Mouse (Mus musculus): ENCODE measurements around the gene Kcne4. TPM values are rescaled to one million over a fixed set of nuclear protein-coding genes. Genes with fewer than 3 reads are reported as not detected.
"Not testable (repeated sequence)": the region's sequence is repeated elsewhere in the genome, so short reads cannot be mapped to it uniquely, and the experiment has no call there.

Gene Kcne4
- polyA plus RNA-seq (2015; fragmentation: Nextera tagmentation; extraction: Ambion mirVana), result 16.8 and 19.3 TPM in 2 replicates

GRCm38 (mm10) chr1:78816639-78817038, at the start of gene Kcne4:
Gene Kcne4 (plus strand): TSS chr1:78816758.
- Histone ChIP-seq H3K9ac (no peak within 1 kb of the TSS), H3K36me3 (no peaks in the 10 kb centered on the region), H3K4me2 (peak within 1 kb of the TSS; percentile 45), H3K4me1 (peaks cover 64% of the 10 kb centered on the region), H3K9me3 (no peaks in the 10 kb centered on the region), H3K27ac (no peak within 1 kb of the TSS), H3K27me3 (no peaks in the 10 kb centered on the region), H3K4me3 (peak within 1 kb of the TSS; percentile 18)
- WGBS, result 35% methylated on average over 10 of the region's 10 CpGs
- ATAC-seq (ENCODE audit: insufficient number of reproducible peaks, insufficient read depth, low FRiP score, low TSS enrichment, low read depth), result no peak

- WGBS, result 41% methylated on average over 5 of the region's 5 CpGs
- Histone ChIP-seq H3K27ac (no peak overlapping the region), H3K4me3 (no peak overlapping the region), H3K4me1 (no peaks in the 10 kb centered on the region), H3K4me2 (no peak overlapping the region), H3K9me3 (no peaks in the 10 kb centered on the region), H3K9ac (no peak overlapping the region), H3K36me3 (no peaks in the 10 kb centered on the region), H3K27me3 (no peaks in the 10 kb centered on the region)
- no peak for ATAC-seq (ENCODE audit: insufficient number of reproducible peaks, insufficient read depth, low FRiP score, low TSS enrichment, low read depth)
Measured at GRCm38 (mm10) chr1:78781899-78782298, 34.7 kb upstream of the Kcne4 start.

DNA sequence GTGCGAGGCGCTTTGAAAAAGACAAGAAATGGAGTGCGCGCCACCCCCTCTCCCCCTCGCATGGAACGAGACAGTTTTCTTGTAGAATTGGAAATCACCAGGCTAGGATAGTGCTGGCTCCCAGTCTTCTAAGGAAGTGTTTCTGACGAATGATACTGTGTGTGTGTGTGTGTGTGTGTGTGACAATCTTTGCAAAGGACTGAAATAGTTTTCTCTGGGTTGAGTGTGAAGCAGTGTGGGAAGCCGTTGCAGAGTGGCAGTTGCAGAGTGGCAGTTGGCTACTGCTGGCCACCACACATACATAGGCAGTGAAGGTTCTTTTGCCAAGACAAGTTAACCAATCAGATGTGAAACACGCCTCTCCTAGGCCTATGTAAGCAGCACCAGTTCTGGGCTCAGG, 31.6 kb upstream of the Kcne4 start:
- H3K27ac ChIP-seq; H3K9me3 ChIP-seq; H3K4me2 ChIP-seq; ATAC-seq (ENCODE audit: insufficient number of reproducible peaks, insufficient read depth, low FRiP score, low TSS enrichment, low read depth); H3K4me3 ChIP-seq; H3K9ac ChIP-seq; H3K4me1 ChIP-seq; H3K27me3 ChIP-seq; H3K36me3 ChIP-seq: not testable (repeated sequence)
- WGBS, result 89% methylated on average over 9 of the region's 9 CpGs

GRCm38 (mm10) chr1:78789744-78790143, 26.8 kb upstream of the Kcne4 start:
- no peak overlapping the region for H3K4me2 ChIP-seq
- H3K4me1 ChIP-seq, result no peaks in the 10 kb centered on the region
- 53% methylated on average over 1 of the region's 1 CpGs for WGBS
- H3K9ac ChIP-seq, result no peak overlapping the region
- no peak for ATAC-seq (ENCODE audit: insufficient number of reproducible peaks, insufficient read depth, low FRiP score, low TSS enrichment, low read depth)
- H3K27ac ChIP-seq, result no peak overlapping the region
- no peaks in the 10 kb centered on the region for H3K27me3 ChIP-seq
- no peaks in the 10 kb centered on the region for H3K9me3 ChIP-seq
- no peak overlapping the region for H3K4me3 ChIP-seq
- H3K36me3 ChIP-seq, result no peaks in the 10 kb centered on the region

- H3K9me3 ChIP-seq, result no peaks in the 10 kb centered on the region
- H3K27me3 ChIP-seq, result no peaks in the 10 kb centered on the region
- H3K4me2 ChIP-seq, result no peak overlapping the region
- no peak overlapping the region for H3K27ac ChIP-seq
- H3K36me3 ChIP-seq, result no peaks in the 10 kb centered on the region
- no peak overlapping the region for H3K4me3 ChIP-seq
- ATAC-seq (ENCODE audit: insufficient number of reproducible peaks, insufficient read depth, low FRiP score, low TSS enrichment, low read depth), result no peak
- no peak overlapping the region for H3K9ac ChIP-seq
- H3K4me1 ChIP-seq, result 0 out of 2 replicates have a peak, but pooled peaks cover 6% of the 10 kb centered on the region
Measured at GRCm38 (mm10) chr1:78807428-78807827, 9.1 kb upstream of the Kcne4 start.

DNA sequence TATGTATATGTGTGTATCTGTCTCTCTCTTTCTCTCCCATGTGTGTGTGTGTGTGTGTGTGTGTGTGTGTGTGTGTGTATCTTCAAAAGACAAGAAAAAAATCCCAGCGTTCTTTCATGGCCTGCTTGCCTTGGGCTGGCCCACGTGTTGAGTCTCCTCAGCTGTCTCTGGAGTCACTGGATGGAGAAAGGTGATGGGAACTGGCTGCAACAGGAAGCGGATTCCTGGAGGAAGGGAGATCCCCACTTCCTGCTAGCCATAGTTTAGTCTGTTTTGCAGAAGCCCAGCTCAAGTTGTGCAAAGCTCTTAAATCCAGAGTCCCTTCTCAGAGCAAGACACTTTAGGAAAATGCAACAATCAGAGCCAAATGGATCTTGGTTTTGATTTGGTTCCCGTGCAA, 6.7 kb upstream of the Kcne4 start:
- peaks cover 13% of the 10 kb centered on the region for H3K4me1 ChIP-seq
- H3K9me3 ChIP-seq, result no peaks in the 10 kb centered on the region
- no peak overlapping the region for H3K4me2 ChIP-seq
- no peak for ATAC-seq (ENCODE audit: insufficient number of reproducible peaks, insufficient read depth, low FRiP score, low TSS enrichment, low read depth)
- no peak overlapping the region for H3K4me3 ChIP-seq
- no peak overlapping the region for H3K9ac ChIP-seq
- H3K27ac ChIP-seq, result no peak overlapping the region
- no peaks in the 10 kb centered on the region for H3K36me3 ChIP-seq
- H3K27me3 ChIP-seq, result no peaks in the 10 kb centered on the region
- WGBS, result 66% methylated on average over 4 of the region's 4 CpGs

DNA sequence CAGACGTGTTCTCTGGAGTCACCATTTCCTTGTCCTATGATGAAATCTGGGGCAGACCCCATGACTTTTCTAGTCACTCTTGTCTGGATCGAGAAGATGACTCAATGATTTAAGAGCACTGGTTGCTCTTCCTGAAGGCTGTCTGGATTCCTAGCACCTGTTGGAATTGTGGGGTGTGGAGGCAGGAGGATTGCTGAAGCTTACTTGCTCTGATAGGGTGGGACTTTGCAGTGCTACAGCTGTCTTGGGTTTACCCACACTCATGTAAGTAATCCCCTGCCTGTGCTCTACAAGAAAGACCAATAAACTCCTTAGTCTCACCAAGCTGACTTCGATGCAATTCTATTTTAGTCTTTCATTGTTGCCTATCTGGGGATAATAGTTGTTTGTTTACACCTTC, 5.7 kb upstream of the Kcne4 start:
- Histone ChIP-seq H3K27ac (no peak overlapping the region), H3K4me1 (peaks cover 17% of the 10 kb centered on the region), H3K9ac (no peak overlapping the region), H3K27me3 (no peaks in the 10 kb centered on the region), H3K4me2 (no peak overlapping the region), H3K36me3 (no peaks in the 10 kb centered on the region), H3K4me3 (no peak overlapping the region), H3K9me3 (no peaks in the 10 kb centered on the region)
- 92% methylated on average over 3 of the region's 3 CpGs for WGBS
- ATAC-seq (ENCODE audit: insufficient number of reproducible peaks, insufficient read depth, low FRiP score, low TSS enrichment, low read depth), result no peak

DNA sequence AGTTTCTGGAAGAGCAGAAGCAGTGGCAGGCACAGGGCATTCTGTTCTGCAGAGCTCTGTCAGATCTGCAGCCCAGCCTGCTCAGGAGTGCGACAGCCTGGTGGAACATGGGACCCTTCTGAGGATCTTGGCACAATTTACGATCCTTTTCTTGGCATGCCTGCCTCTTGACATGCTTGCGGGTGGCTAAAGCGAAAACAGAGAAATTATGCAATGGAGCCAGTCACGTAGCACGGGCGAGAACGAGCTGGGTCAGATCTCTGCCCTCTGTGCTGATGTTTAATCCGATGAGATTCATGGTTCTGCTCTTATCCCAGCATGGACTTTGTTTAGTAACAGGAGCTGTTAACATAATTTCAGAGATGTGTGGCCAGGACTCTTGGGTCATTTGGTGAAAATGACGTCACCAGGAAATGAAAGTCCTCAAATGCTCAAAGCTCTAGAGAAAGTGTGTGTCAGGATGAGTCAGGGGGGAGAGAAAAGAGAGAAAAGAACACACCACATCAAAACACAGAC, 4.5 kb upstream of the Kcne4 start:
- Histone ChIP-seq H3K27me3 (no peaks in the 10 kb centered on the region), H3K4me1 (peaks cover 23% of the 10 kb centered on the region), H3K36me3 (no peaks in the 10 kb centered on the region), H3K4me3 (no peak overlapping the region), H3K9ac (no peak overlapping the region), H3K4me2 (no peak overlapping the region), H3K27ac (peak overlapping the region; percentile 16; the same call in 1 of the 2 replicates), H3K9me3 (no peaks in the 10 kb centered on the region)
- WGBS, result 71% methylated on average over 10 of the region's 10 CpGs
- no peak for ATAC-seq (ENCODE audit: insufficient number of reproducible peaks, insufficient read depth, low FRiP score, low TSS enrichment, low read depth)

GRCm38 (mm10) chr1:78817756-78818155, 1.2 kb downstream of the Kcne4 start:
- Histone ChIP-seq H3K27ac (no peak overlapping the region), H3K27me3 (no peaks in the 10 kb centered on the region), H3K4me3 (peak overlapping the region; percentile 18), H3K9ac (no peak overlapping the region), H3K36me3 (no peaks in the 10 kb centered on the region), H3K4me1 (peaks cover 65% of the 10 kb centered on the region), H3K4me2 (peak overlapping the region; percentile 45), H3K9me3 (no peaks in the 10 kb centered on the region)
- ATAC-seq (ENCODE audit: insufficient number of reproducible peaks, insufficient read depth, low FRiP score, low TSS enrichment, low read depth), result no peak
- WGBS, result 90% methylated on average over 16 of the region's 16 CpGs

DNA sequence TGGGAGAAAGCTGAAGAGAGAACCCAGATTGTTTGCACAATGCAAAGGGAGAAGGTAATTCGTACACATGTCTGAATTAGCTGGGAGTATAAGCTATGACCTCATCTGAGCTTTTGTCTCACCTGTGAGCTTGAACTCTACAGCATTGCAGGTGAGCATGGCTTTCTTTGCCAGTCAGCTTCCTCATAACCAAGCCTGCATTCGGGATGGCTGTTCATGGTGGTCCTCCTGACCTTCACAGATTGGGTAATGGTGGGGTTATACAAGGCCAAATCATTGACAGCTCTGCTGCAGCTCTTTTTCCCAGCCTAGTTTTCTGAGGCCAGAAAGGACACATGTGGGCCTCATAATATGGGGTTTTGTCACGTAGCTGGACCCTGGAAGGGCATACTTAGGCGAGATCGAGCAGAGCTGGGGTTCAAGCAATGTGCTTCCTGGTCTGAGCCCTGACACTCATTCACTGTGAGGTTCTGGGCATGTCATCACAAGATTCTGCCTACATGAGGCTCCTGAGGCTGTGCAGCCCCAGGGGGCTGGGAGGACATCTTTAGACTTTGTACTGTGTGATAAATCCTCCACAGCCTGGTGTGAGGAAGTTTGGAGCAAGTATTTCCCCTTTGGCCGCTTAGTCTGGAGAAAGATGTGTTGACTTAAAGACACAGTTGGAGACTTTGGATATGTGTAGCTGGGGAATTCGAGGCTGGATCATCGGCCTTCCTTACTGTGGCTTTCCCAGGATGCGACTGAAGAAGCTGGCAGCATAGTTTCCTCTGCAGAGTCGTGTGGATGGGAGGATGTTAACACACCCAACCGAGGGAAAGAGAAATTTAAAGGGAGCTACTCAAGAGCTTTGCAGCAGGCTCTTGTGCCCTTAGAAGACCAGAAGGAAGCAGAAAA, 2.3 kb downstream of the Kcne4 start:
- Histone ChIP-seq H3K4me1 (peaks cover 65% of the 10 kb centered on the region), H3K36me3 (no peaks in the 10 kb centered on the region), H3K4me3 (0 out of 2 replicates have a peak overlapping the region, but pooled peaks have one; percentile 5), H3K27me3 (no peaks in the 10 kb centered on the region), H3K9ac (peak overlapping the region; percentile 51; the same call in 1 of the 2 replicates), H3K9me3 (no peaks in the 10 kb centered on the region), H3K27ac (peak overlapping the region; percentile 73), H3K4me2 (peak overlapping the region; percentile 45)
- WGBS, result 49% methylated on average over 11 of the region's 11 CpGs
- no peak for ATAC-seq (ENCODE audit: insufficient number of reproducible peaks, insufficient read depth, low FRiP score, low TSS enrichment, low read depth)

DNA sequence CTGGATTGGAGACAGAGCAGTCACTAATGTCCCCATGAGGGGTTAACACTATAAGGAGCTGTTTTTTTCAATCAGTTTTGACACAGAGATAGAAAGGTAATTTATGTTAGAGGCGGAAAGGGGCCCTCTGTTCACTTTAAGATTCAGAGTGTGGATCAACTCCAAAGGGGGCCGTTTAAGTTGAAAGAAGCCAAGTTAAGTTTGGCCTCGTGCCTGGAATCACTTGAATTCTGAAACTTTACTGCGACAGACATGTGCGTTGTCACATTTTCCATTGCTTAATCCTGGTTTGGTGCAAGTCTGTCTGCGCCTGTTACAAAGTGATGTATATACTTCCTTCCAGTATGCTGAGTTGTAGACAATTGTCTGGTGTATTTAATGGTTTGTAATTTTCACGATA, 3.0 kb downstream of the Kcne4 start:
- H3K9ac ChIP-seq, result peak overlapping the region; percentile 51; the same call in 1 of the 2 replicates
- 17% methylated on average over 7 of the region's 7 CpGs for WGBS
- 0 out of 2 replicates have a peak overlapping the region, but pooled peaks have one; percentile 5 for H3K4me3 ChIP-seq
- H3K27me3 ChIP-seq, result no peaks in the 10 kb centered on the region
- peak overlapping the region; percentile 45 for H3K4me2 ChIP-seq
- no peaks in the 10 kb centered on the region for H3K36me3 ChIP-seq
- H3K9me3 ChIP-seq, result no peaks in the 10 kb centered on the region
- peak overlapping the region; percentile 90 for H3K27ac ChIP-seq
- no peak for ATAC-seq (ENCODE audit: insufficient number of reproducible peaks, insufficient read depth, low FRiP score, low TSS enrichment, low read depth)
- peaks cover 59% of the 10 kb centered on the region for H3K4me1 ChIP-seq

- WGBS, result 19% methylated on average over 8 of the region's 8 CpGs
- H3K9me3 ChIP-seq, result no peaks in the 10 kb centered on the region
- no peak overlapping the region for H3K4me3 ChIP-seq
- no peak for ATAC-seq (ENCODE audit: insufficient number of reproducible peaks, insufficient read depth, low FRiP score, low TSS enrichment, low read depth)
- H3K9ac ChIP-seq, result no peak overlapping the region
- no peaks in the 10 kb centered on the region for H3K36me3 ChIP-seq
- H3K27me3 ChIP-seq, result no peaks in the 10 kb centered on the region
- H3K4me1 ChIP-seq, result peaks cover 58% of the 10 kb centered on the region
- peak overlapping the region; percentile 45 for H3K4me2 ChIP-seq
- peak overlapping the region; percentile 90 for H3K27ac ChIP-seq
Measured at GRCm38 (mm10) chr1:78820176-78820575, 3.6 kb downstream of the Kcne4 start.
